Mouse (Mus musculus) kidney, embryonic 16.5 days (tissue): ENCODE results near the gene Gm21985. TPM values are rescaled to one million over a fixed set of nuclear protein-coding genes. Genes with fewer than 3 reads are reported as not detected.

Source experiments
- ATAC-seq: fragments of 200-750 bp; cut with Nextera tagmentation; 2 replicates; pipeline ENCODE4 v1.8.0; 2017; ENCODE audit warnings: moderate TSS enrichment; ENCODE audit not compliant: low FRiP score, low TSS enrichment
- H3K27ac ChIP-seq: fragments of 300-500 bp; sonication (generic); 2 replicates; pipeline ENCODE4 v1.5.1; 2014; ENCODE audit warnings: low read length
- H3K27me3 ChIP-seq: fragments of 300-500 bp; sonication (generic); 2 replicates; pipeline ENCODE4 v1.6.1; 2014; ENCODE audit warnings: low read length, control low read depth, mixed read lengths; ENCODE audit not compliant: insufficient read depth
- H3K36me3 ChIP-seq: fragments of 300-500 bp; sonication (generic); 2 replicates; pipeline ENCODE4 v1.6.1; 2014; ENCODE audit warnings: low read length, control low read depth, mixed read lengths; ENCODE audit not compliant: insufficient read depth
- H3K4me1 ChIP-seq: fragments of 300-500 bp; sonication (generic); 2 replicates; pipeline ENCODE4 v1.6.1; 2014; ENCODE audit warnings: low read length, control low read depth, mixed read lengths; ENCODE audit not compliant: insufficient read depth
- H3K4me2 ChIP-seq: fragments of 300-500 bp; sonication (generic); replicated peaks from 2 replicates; pipeline ENCODE4 v1.6.1; 2014; ENCODE audit warnings: low read depth, low read length
- H3K4me3 ChIP-seq: fragments of 300-500 bp; sonication (generic); 2 replicates; pipeline ENCODE4 v1.5.1; 2014; ENCODE audit warnings: mild to moderate bottlenecking, low read length
- H3K9ac ChIP-seq: fragments of 300-500 bp; sonication (generic); replicated peaks from 2 replicates; pipeline ENCODE4 v1.6.1; 2014; ENCODE audit warnings: low read length
- H3K9me3 ChIP-seq: fragments of 300-500 bp; sonication (generic); 2 replicates; pipeline ENCODE4 v1.6.1; 2016; ENCODE audit warnings: low read length, control low read depth
- WGBS: fragments of 180-500 bp; shearing (Covaris S2); extraction: QIAGEN DNeasy Blood & Tissue Kit; methylation state at CpG from one replicate; pipeline ENCODE4 v1.1.7; 2014; 5-methylcytosine and 5-hydroxymethylcytosine counted together
- polyA plus RNA-seq: library from polyadenylated mRNA; unstranded; fragments of >200 nt; fragmentation: Nextera tagmentation; extraction: Ambion mirVana; gene quantifications from 2 replicates; pipeline ENCODE4 v1.2.1, GENCODE M21; 2015

The Gm21985 gene
- polyA plus RNA-seq, 1 experiment from 2014 or later: not detected

DNA sequence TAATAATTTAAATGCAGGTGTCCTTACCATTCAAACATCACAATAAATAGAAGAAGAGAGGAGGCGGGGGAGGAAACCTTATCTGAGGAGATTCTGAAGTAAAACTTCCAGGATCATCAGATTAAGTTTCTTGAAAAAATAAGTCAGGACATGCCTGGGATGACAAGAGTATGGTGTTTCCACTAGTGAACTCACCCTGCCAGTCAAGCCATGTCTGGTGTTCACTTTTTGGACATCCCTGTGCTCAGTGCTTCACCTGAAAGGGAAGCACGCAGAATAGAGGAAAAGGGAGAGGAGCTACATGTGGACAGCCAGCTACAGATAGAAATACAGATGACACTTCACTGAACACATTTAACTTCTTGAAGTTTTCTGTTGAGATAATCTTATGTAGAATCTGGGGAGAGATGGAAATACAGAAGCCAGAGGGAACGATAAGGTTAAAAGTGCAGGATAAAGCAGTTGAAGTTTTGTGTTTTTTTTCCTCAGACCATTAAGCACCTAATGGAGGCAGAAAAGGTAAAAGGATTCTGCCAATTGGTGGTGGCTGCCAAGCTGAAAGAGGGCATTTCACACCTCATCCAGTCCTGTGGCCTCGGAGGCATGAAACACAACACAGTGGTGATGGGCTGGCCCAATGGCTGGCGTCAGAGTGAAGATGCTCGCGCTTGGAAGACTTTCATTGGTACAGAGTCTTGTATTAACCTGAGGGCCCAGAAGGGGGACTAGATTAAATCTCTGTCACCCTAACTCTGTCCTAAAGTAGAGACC is 87.8 kb downstream of the Gm21985 start:
- H3K9ac ChIP-seq: no peak overlapping the region
- H3K27me3 ChIP-seq: no peaks in the 10 kb centered on the region
- no peak overlapping the region for H3K27ac ChIP-seq
- H3K4me1 ChIP-seq: no peaks in the 10 kb centered on the region
- H3K9me3 ChIP-seq: no peaks in the 10 kb centered on the region
- no peak overlapping the region for H3K4me2 ChIP-seq
- ATAC-seq: peak; percentile 72; the same call in 1 of the 2 replicates
- peaks cover 29% of the 10 kb centered on the region; the same call in 1 of the 2 replicates for H3K36me3 ChIP-seq
- no peak overlapping the region for H3K4me3 ChIP-seq
- WGBS: 48% methylated on average over 7 of the region's 7 CpGs

DNA sequence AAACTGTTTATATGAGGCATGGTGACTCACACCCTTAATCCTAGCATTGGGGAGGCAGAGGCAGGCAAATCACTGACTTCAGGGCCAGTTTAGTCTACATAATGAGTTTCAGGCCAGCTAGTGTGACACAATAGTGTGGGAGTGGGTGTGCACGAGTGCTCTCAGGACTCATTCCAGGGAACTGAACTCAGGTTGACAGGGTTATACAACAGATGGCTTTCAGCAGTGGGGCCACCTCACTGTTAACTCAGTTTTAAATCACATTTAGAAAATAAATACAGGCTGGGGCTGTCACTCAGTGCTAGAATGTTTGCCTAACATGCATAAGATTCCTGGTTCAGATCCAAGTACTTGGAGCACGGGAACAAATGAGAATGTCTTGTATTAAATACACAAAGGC is 93.5 kb downstream of the Gm21985 start:
- 0 out of 2 replicates have a peak, but pooled peaks cover 8% of the 10 kb centered on the region for H3K4me1 ChIP-seq
- 41% methylated on average over 2 of the region's 2 CpGs for WGBS
- ATAC-seq: peak; percentile 20; the same call in 1 of the 2 replicates
- no peak overlapping the region for H3K27ac ChIP-seq
- no peak overlapping the region for H3K4me3 ChIP-seq
- no peak overlapping the region for H3K4me2 ChIP-seq
- no peak overlapping the region for H3K9ac ChIP-seq
- no peaks in the 10 kb centered on the region for H3K27me3 ChIP-seq
- no peaks in the 10 kb centered on the region for H3K9me3 ChIP-seq
- H3K36me3 ChIP-seq: peaks cover 53% of the 10 kb centered on the region

DNA sequence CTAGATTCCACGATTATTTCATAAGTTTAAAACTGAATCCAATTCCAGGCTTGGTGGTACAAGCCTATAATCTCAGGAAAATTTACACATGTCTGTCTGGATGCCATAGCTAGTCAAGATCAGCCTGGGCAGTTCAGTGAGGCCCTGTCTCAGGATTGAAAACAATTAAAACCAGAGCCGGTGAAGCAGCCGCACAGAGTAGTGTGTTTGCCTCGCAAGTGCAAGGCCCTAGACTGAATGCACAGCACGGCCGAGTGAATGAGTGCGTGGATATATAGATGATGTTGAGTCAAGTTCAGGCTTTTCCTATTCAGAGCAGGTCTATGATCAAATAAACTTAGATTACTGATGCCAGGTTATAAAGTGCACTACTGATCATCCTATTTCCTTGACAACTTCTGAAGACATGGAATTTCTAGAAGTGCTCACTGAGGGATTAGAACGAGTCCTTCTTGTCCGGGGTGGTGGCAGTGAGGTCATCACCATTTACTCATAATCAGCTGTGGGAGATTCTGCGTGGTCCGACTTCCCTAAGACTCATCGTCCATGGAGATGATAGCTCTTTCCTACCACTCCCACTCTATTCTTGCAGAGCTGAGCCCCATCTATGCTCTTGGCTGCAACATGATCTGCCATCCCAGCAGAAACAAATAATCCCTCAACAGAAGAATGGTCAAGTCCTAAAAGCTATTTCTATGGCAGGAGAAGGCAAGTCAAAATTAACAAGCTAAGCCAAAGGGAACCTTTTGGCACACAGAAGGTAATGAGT is 94.1 kb downstream of the Gm21985 start:
- Histone ChIP-seq H3K36me3 (peaks cover 55% of the 10 kb centered on the region), H3K4me3 (no peak overlapping the region), H3K9ac (no peak overlapping the region), H3K4me1 (0 out of 2 replicates have a peak, but pooled peaks cover 8% of the 10 kb centered on the region), H3K27ac (0 out of 2 replicates have a peak overlapping the region, but pooled peaks have one; percentile 4), H3K9me3 (no peaks in the 10 kb centered on the region), H3K27me3 (no peaks in the 10 kb centered on the region), H3K4me2 (no peak overlapping the region)
- 52% methylated on average over 12 of the region's 12 CpGs for WGBS
- peak; percentile 75; the same call in 1 of the 2 replicates for ATAC-seq

DNA sequence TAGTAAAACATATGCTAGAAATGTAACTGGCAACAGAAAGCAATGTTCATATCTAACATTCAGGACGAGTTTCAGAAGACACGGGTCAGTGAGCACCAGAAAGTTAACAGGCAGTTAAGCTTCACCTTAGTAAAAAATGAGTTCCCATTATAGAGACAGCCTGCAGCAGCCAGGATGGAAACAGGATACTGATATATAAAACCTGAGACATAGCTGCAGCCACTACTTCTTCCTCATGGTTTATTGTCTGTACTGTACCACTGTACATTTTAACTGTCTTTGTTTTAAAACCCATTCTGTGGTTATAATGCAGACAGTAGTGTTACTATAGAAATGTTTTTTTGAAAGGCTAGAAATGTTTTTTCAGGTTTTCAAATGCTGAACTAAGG is 94.7 kb downstream of the Gm21985 start:
- Histone ChIP-seq H3K4me2 (no peak overlapping the region), H3K36me3 (peaks cover 55% of the 10 kb centered on the region), H3K4me3 (no peak overlapping the region), H3K27ac (no peak overlapping the region), H3K9me3 (no peaks in the 10 kb centered on the region), H3K9ac (no peak overlapping the region), H3K27me3 (no peaks in the 10 kb centered on the region), H3K4me1 (0 out of 2 replicates have a peak, but pooled peaks cover 8% of the 10 kb centered on the region)
- peak; percentile 78 for ATAC-seq
- 38% methylated on average over 2 of the region's 2 CpGs for WGBS

DNA sequence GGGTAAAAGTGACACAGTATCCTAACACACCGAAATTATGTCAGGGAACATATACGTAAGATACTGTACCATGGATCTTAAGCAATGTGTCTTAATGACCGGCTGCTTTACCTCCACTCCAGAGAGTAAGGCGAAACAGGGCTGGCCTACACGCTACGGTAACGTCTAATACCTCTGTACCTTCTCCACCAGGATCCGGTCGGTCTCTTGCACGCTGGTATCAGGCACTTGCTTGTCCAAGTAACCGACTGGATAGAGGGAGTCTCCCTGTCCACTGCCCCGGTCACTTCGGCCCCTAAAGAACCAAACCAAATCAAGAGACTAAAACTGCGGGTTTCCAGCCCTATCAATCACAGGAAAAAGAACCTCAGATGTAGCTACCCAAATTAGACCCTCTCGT is 101.1 kb downstream of the Gm21985 start:
- Histone ChIP-seq H3K27ac (peak overlapping the region; percentile 88; the same call in 1 of the 2 replicates), H3K36me3 (peaks cover 20% of the 10 kb centered on the region), H3K4me1 (peaks cover 9% of the 10 kb centered on the region), H3K27me3 (no peaks in the 10 kb centered on the region), H3K9me3 (no peaks in the 10 kb centered on the region), H3K9ac (peak overlapping the region; percentile 77), H3K4me2 (peak overlapping the region; percentile 80), H3K4me3 (peak overlapping the region; percentile 70)
- WGBS: 14% methylated on average over 15 of the region's 15 CpGs
- ATAC-seq: 0 out of 2 replicates have a peak, but pooled peaks have one; percentile 53

DNA sequence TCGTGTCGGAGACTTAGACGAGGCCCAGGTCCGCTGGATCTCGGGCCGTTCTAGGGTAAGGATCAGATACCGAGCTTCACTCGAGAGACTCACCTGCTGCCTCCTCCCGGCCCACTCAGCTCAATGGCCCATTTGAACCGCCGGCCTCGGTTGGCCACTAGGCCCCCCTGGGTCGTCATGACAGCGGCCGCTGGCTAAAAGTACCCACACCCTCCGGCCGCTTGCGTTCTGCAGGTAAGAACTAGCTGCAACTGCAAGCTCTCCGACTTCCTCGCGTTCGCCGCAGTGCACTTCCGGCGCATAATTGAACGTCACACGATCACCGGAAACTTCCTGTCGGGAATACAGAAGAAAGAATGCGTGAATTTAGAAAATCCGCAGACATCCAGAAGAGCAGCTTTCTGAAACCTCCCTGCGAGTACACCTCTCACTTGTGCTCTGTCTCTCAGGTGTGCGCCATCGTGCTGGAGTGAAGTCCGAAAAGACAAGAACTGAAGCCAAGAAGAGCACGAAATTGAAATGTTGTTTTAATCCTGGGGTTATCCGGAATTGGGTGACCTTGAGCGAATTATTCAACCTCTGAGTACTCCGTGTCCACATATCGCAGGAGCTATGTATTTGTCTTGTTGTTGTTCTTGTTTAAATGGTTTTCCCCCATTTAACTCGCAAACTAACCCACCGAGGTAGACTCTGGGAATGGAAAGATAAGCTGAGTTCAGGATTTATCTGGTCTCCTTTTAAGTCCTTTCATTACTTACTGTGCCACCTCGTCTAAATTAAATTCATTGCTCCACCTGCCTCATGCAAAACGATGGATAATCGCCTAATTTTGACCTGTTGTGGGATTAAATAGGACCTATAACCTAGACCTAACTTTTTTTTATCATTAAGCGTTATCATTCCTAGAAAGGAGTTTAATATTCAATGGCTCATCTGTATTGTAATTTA is 101.9 kb downstream of the Gm21985 start, which contains the start of gene Emc4:
Gene Emc4, minus strand, starts transcription at position 302 of the 948 bp plus-strand sequence.
- peaks cover 9% of the 10 kb centered on the region for H3K4me1 ChIP-seq
- 1% methylated on average over 46 of the region's 46 CpGs for WGBS
- peak within 1 kb of the TSS; percentile 77 for H3K9ac ChIP-seq
- peak within 1 kb of the TSS; percentile 70 for H3K4me3 ChIP-seq
- no peaks in the 10 kb centered on the region for H3K27me3 ChIP-seq
- H3K36me3 ChIP-seq: peaks cover 16% of the 10 kb centered on the region
- peak within 1 kb of the TSS; percentile 80 for H3K4me2 ChIP-seq
- ATAC-seq: peak; percentile 90
- no peaks in the 10 kb centered on the region for H3K9me3 ChIP-seq
- H3K27ac ChIP-seq: peak within 1 kb of the TSS; percentile 88

DNA sequence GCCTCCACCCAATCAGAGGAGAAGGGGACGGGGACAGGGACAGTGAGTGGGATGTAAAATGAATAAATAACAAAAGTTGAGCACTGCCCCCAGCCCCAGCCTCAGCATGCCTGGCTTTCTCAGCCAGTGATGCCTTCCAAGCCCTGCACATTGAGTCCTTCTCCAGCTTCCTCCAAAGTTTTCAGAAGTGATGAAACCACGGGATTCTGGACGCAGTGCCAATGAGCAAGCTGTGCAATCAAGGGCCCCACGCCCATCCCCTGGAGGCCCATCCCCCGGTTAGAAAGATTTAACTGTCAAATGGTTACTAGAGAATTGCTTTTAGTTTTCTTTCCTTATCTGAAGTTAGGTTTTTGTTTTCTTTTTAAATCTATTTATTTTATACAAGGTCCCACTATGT is 103.8 kb downstream of the Gm21985 start:
- Histone ChIP-seq H3K9me3 (no peaks in the 10 kb centered on the region), H3K4me1 (peaks cover 9% of the 10 kb centered on the region), H3K4me3 (no peak overlapping the region), H3K4me2 (no peak overlapping the region), H3K27me3 (peaks cover 3% of the 10 kb centered on the region; the same call in 1 of the 2 replicates), H3K27ac (no peak overlapping the region), H3K36me3 (no peaks in the 10 kb centered on the region), H3K9ac (no peak overlapping the region)
- ATAC-seq: no peak
- WGBS: 69% methylated on average over 5 of the region's 5 CpGs

DNA sequence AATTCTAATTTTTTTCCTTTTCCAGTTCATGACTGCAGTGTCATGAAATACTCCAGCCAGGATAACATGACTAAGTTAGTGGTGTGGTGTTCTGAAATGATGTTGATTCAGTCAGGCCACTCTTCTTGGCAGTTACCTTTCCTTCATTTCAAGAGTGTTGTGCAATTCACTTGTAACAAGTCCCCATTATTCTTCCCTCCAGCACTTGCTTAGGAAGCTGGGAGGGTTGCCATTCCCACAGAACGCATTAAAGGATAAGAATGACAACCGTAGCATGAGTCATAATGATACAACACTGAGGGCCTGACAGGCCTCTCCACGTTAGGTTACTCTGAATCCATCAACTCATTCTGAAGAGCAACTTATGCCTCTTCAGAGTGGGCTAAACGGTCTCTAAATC is 107.0 kb downstream of the Gm21985 start:
- Histone ChIP-seq H3K9me3 (no peaks in the 10 kb centered on the region), H3K4me1 (no peaks in the 10 kb centered on the region), H3K4me3 (no peak overlapping the region), H3K27me3 (peaks cover 6% of the 10 kb centered on the region; the same call in 1 of the 2 replicates), H3K9ac (no peak overlapping the region), H3K36me3 (no peaks in the 10 kb centered on the region), H3K27ac (no peak overlapping the region), H3K4me2 (no peak overlapping the region)
- ATAC-seq: no peak
- WGBS: 67% methylated on average over 4 of the region's 4 CpGs

DNA sequence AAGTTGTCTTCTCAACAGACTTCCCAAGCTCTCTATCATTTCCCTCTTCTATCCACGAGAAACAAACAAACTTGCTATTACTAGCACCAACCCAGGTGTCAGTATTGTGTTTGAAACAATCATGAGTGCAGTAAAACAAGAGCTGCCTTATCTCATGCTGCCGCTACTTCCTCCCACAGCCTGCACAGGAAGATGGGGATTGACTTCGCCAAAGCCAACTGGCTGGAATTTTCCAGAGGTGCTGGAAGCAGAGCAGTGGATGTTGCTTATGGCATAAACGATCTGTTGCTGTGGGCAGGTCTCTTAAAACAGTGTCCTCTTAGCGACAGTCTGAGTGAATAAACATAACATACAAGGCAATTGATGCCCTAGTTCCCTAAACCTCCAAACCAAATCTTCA is 108.5 kb downstream of the Gm21985 start:
- no peaks in the 10 kb centered on the region for H3K36me3 ChIP-seq
- ATAC-seq: no peak
- peaks cover 6% of the 10 kb centered on the region; the same call in 1 of the 2 replicates for H3K27me3 ChIP-seq
- no peak overlapping the region for H3K4me2 ChIP-seq
- no peak overlapping the region for H3K9ac ChIP-seq
- no peak overlapping the region for H3K4me3 ChIP-seq
- H3K27ac ChIP-seq: no peak overlapping the region
- H3K4me1 ChIP-seq: no peaks in the 10 kb centered on the region
- 56% methylated on average over 5 of the region's 5 CpGs for WGBS
- no peaks in the 10 kb centered on the region for H3K9me3 ChIP-seq
